Mouse (Mus musculus) MEL (cell line): Measurements from ENCODE around the gene Mpnd. TPM values are rescaled to one million over a fixed set of nuclear protein-coding genes. Genes with fewer than 3 reads are reported as not detected.
A peak's percentile ranks its signal among the peaks of the same experiment; 100 is the strongest.

Source experiments
- DNase-seq: peaks from one replicate; pipeline ENCODE4 v3.0.0; 2011; ENCODE audit warnings: low read depth, low spot score
- H3K27ac ChIP-seq: 2 replicates; pipeline ENCODE4 v1.5.1; 2012; ENCODE audit warnings: low read depth, mild to moderate bottlenecking, control low read depth, low read length, moderate library complexity; ENCODE audit not compliant: control insufficient read depth
- H3K27me3 ChIP-seq, 2 experiments: fragments of 150-350 bp in 1 of 2; sonication (generic) in 1 of 2; 2 replicates each; pipeline ENCODE4 v1.6.1; 2012; ENCODE audit warnings: low read length in 2 of 2, mild to moderate bottlenecking in 2 of 2, improper control_type of control experiment in 1 of 2, moderate library complexity in 1 of 2; ENCODE audit not compliant: insufficient read depth in 2 of 2, control insufficient read depth in 1 of 2
- H3K36me3 ChIP-seq, 2 experiments: 2 replicates each; pipeline ENCODE4 v1.6.1; 2012 to 2014; ENCODE audit warnings: low read length in 2 of 2, improper control_type of control experiment in 1 of 2, inconsistent platforms in 1 of 2, mild to moderate bottlenecking in 1 of 2; ENCODE audit not compliant: insufficient read depth in 2 of 2, control insufficient read depth in 1 of 2
- H3K4me1 ChIP-seq, 2 experiments: fragments of 150-350 bp in 1 of 2; sonication (generic) in 1 of 2; 2 replicates each; pipeline ENCODE4 v1.6.1; 2012; ENCODE audit warnings: low read length in 2 of 2, improper control_type of control experiment in 1 of 2, mild to moderate bottlenecking in 1 of 2; ENCODE audit not compliant: insufficient read depth in 2 of 2, control insufficient read depth in 1 of 2
- H3K4me3 ChIP-seq, 2 experiments: fragments of 150-350 bp in 1 of 2; sonication (generic) in 1 of 2; 2 replicates each; pipeline ENCODE4 v1.5.1; 2012; ENCODE audit warnings: low read depth in 2 of 2, low read length in 2 of 2, mild to moderate bottlenecking in 2 of 2, moderate library complexity in 2 of 2, control low read depth in 1 of 2, improper control_type of control experiment in 1 of 2; ENCODE audit not compliant: control insufficient read depth in 1 of 2, insufficient read depth in 1 of 2
- H3K79me2 ChIP-seq: 2 replicates; pipeline ENCODE4 v1.6.1; 2012; ENCODE audit warnings: mild to moderate bottlenecking, low read length, moderate library complexity; ENCODE audit not compliant: control insufficient read depth, poor library complexity, insufficient read depth
- H3K9ac ChIP-seq: 2 replicates; pipeline ENCODE4 v1.6.1; 2012; ENCODE audit warnings: low read depth, mild to moderate bottlenecking, control low read depth, low read length, moderate library complexity; ENCODE audit not compliant: control insufficient read depth, poor library complexity, severe bottlenecking
- H3K9me3 ChIP-seq: fragments of 150-350 bp; sonication (generic); replicated peaks from 2 replicates; pipeline ENCODE4 v1.6.1; 2012; ENCODE audit warnings: mild to moderate bottlenecking, low read length, improper control_type of control experiment, moderate library complexity; ENCODE audit not compliant: insufficient read depth
- BHLHE40 ChIP-seq: IDR thresholded peaks from 2 replicates; pipeline ENCODE4 v1.6.1; 2012; ENCODE audit warnings: low read depth, mild to moderate bottlenecking, inconsistent platforms, low read length, improper control_type of control experiment, borderline replicate concordance
- CHD1 ChIP-seq: IDR thresholded peaks from 2 replicates; pipeline ENCODE4 v1.6.1; 2012; ENCODE audit warnings: low read depth, mild to moderate bottlenecking, inconsistent platforms, low read length, improper control_type of control experiment
- CHD2 ChIP-seq: IDR thresholded peaks from 2 replicates; pipeline ENCODE4 v1.6.1; 2011; ENCODE audit warnings: low read length, improper control_type of control experiment
- CTCF ChIP-seq, 3 experiments: IDR thresholded peaks in 2 of 3; conservative IDR thresholded peaks in 1 of 3; 2 replicates each; pipeline ENCODE4 v1.5.1; 2011 to 2012; ENCODE audit warnings: low read length in 3 of 3, low read depth in 2 of 3, mild to moderate bottlenecking in 2 of 3, improper control_type of control experiment in 1 of 3, inconsistent platforms in 1 of 3, mixed read lengths in 1 of 3, moderate library complexity in 1 of 3; ENCODE audit not compliant: control insufficient read depth in 1 of 3, insufficient read depth in 1 of 3, poor library complexity in 1 of 3, severe bottlenecking in 1 of 3
- E2F4 ChIP-seq: IDR thresholded peaks from 2 replicates; pipeline ENCODE4 v1.6.1; 2011; ENCODE audit warnings: low read depth, low read length, improper control_type of control experiment, borderline replicate concordance
- ELF1 ChIP-seq: IDR thresholded peaks from 2 replicates; pipeline ENCODE4 v1.6.1; 2014; ENCODE audit warnings: low read depth, mild to moderate bottlenecking, inconsistent platforms, low read length, improper control_type of control experiment, moderate library complexity
- EP300 ChIP-seq, 2 experiments: IDR thresholded peaks; 2 replicates each; pipeline ENCODE4 v1.6.1; 2011; ENCODE audit warnings: improper control_type of control experiment in 2 of 2, low read length in 2 of 2, low read depth in 1 of 2, mild to moderate bottlenecking in 1 of 2
- ETS1 ChIP-seq: IDR thresholded peaks from 2 replicates; pipeline ENCODE4 v1.6.1; 2012; ENCODE audit warnings: low read depth, mild to moderate bottlenecking, inconsistent platforms, low read length, improper control_type of control experiment, moderate library complexity
- GABPA ChIP-seq: IDR thresholded peaks from 2 replicates; pipeline ENCODE4 v1.6.1; 2012; ENCODE audit warnings: low read depth, mild to moderate bottlenecking, inconsistent platforms, low read length, improper control_type of control experiment, moderate library complexity
- HCFC1 ChIP-seq: IDR thresholded peaks from 2 replicates; pipeline ENCODE4 v1.6.1; 2012; ENCODE audit warnings: low read depth, mild to moderate bottlenecking, inconsistent platforms, low read length, improper control_type of control experiment, moderate library complexity
- JUND ChIP-seq: IDR thresholded peaks from 2 replicates; pipeline ENCODE4 v1.6.1; 2011; ENCODE audit warnings: low read depth, mild to moderate bottlenecking, improper control_type of control experiment, low read length
- KAT2A ChIP-seq: conservative IDR thresholded peaks from 2 replicates; pipeline ENCODE4 v1.6.1; 2012; ENCODE audit warnings: low read depth, low read length, improper control_type of control experiment, inconsistent platforms
- MAFK ChIP-seq: IDR thresholded peaks from 2 replicates; pipeline ENCODE4 v1.6.1; 2011; ENCODE audit warnings: low read depth, mild to moderate bottlenecking, low read length, improper control_type of control experiment, borderline replicate concordance
- MAX ChIP-seq: IDR thresholded peaks from 2 replicates; pipeline ENCODE4 v1.6.1; 2011; ENCODE audit warnings: low read length, improper control_type of control experiment
- MAZ ChIP-seq: IDR thresholded peaks from 2 replicates; pipeline ENCODE4 v1.6.1; 2012; ENCODE audit warnings: low read depth, mild to moderate bottlenecking, inconsistent platforms, low read length, improper control_type of control experiment
- MEF2A ChIP-seq: IDR thresholded peaks from 2 replicates; pipeline ENCODE4 v1.6.1; 2014; ENCODE audit warnings: low read depth, mild to moderate bottlenecking, inconsistent platforms, low read length, improper control_type of control experiment; ENCODE audit not compliant: poor library complexity, insufficient replicate concordance, severe bottlenecking; ENCODE audit errors: extremely low read depth
- MXI1 ChIP-seq: IDR thresholded peaks from 2 replicates; pipeline ENCODE4 v1.6.1; 2011; ENCODE audit warnings: mild to moderate bottlenecking, low read depth, low read length, improper control_type of control experiment
- MYB ChIP-seq: IDR thresholded peaks from 2 replicates; pipeline ENCODE4 v1.6.1; 2011; ENCODE audit warnings: mild to moderate bottlenecking, low read depth, low read length, improper control_type of control experiment
- MYC ChIP-seq: IDR thresholded peaks from 2 replicates; pipeline ENCODE4 v1.6.1; 2011; ENCODE audit warnings: low read depth, mild to moderate bottlenecking, low read length, improper control_type of control experiment, moderate library complexity
- NELFE ChIP-seq: IDR thresholded peaks from 2 replicates; pipeline ENCODE4 v1.6.1; 2011; ENCODE audit warnings: low read depth, low read length, improper control_type of control experiment
- NRF1 ChIP-seq: IDR thresholded peaks from 2 replicates; pipeline ENCODE4 v1.6.1; 2014; ENCODE audit warnings: low read depth, mild to moderate bottlenecking, inconsistent platforms, low read length, improper control_type of control experiment, moderate library complexity; ENCODE audit not compliant: poor library complexity, insufficient read depth, severe bottlenecking
- POLR2A ChIP-seq, 2 experiments: IDR thresholded peaks; 2 replicates each; pipeline ENCODE4 v1.6.1; 2011 to 2012; ENCODE audit warnings: low read length in 2 of 2, mild to moderate bottlenecking in 2 of 2, control low read depth in 1 of 2, improper control_type of control experiment in 1 of 2, low read depth in 1 of 2, moderate library complexity in 1 of 2; ENCODE audit not compliant: control insufficient read depth in 1 of 2, insufficient read depth in 1 of 2, poor library complexity in 1 of 2
- POLR2AphosphoS2 ChIP-seq: IDR thresholded peaks from 2 replicates; pipeline ENCODE4 v1.6.1; 2011; ENCODE audit warnings: low read length, improper control_type of control experiment
- POLR2AphosphoS5 ChIP-seq: IDR thresholded peaks from 2 replicates; pipeline ENCODE4 v1.6.1; 2012; ENCODE audit warnings: low read depth, borderline replicate concordance, mild to moderate bottlenecking, inconsistent platforms, low read length, moderate library complexity, mixed read lengths
- RAD21 ChIP-seq: IDR thresholded peaks from 2 replicates; pipeline ENCODE4 v1.6.1; 2011; ENCODE audit warnings: mild to moderate bottlenecking, low read depth, low read length, improper control_type of control experiment
- RCOR1 ChIP-seq: IDR thresholded peaks from 2 replicates; pipeline ENCODE4 v1.6.1; 2012; ENCODE audit warnings: low read depth, mild to moderate bottlenecking, inconsistent platforms, low read length, improper control_type of control experiment
- SIN3A ChIP-seq: IDR thresholded peaks from 2 replicates; pipeline ENCODE4 v1.6.1; 2012; ENCODE audit warnings: low read length, improper control_type of control experiment, inconsistent platforms
- SMC3 ChIP-seq: IDR thresholded peaks from 2 replicates; pipeline ENCODE4 v1.6.1; 2011; ENCODE audit warnings: low read depth, low read length, improper control_type of control experiment
- TBP ChIP-seq: IDR thresholded peaks from 2 replicates; pipeline ENCODE4 v1.8.0; 2011; ENCODE audit warnings: low read depth, low read length, improper control_type of control experiment
- TCF12 ChIP-seq: IDR thresholded peaks from 2 replicates; pipeline ENCODE4 v1.6.1; 2014; ENCODE audit warnings: low read depth, mild to moderate bottlenecking, inconsistent platforms, low read length, improper control_type of control experiment, moderate library complexity
- USF1 ChIP-seq: IDR thresholded peaks from 2 replicates; pipeline ENCODE4 v1.6.1; 2014; ENCODE audit warnings: low read depth, mild to moderate bottlenecking, inconsistent platforms, low read length, improper control_type of control experiment, moderate library complexity
- USF2 ChIP-seq, 2 experiments: IDR thresholded peaks; 2 replicates each; pipeline ENCODE4 v1.6.1; 2011 to 2012; ENCODE audit warnings: improper control_type of control experiment in 2 of 2, low read length in 2 of 2, borderline replicate concordance in 1 of 2, inconsistent platforms in 1 of 2, low read depth in 1 of 2, mild to moderate bottlenecking in 1 of 2; ENCODE audit not compliant: insufficient read depth in 1 of 2
- ZKSCAN1 ChIP-seq: IDR thresholded peaks from 2 replicates; pipeline ENCODE4 v1.6.1; 2012; ENCODE audit warnings: low read depth, mild to moderate bottlenecking, inconsistent platforms, low read length, improper control_type of control experiment, moderate library complexity
- ZMIZ1 ChIP-seq: IDR thresholded peaks from 2 replicates; pipeline ENCODE4 v1.6.1; 2012; ENCODE audit warnings: low read depth, mild to moderate bottlenecking, inconsistent platforms, low read length, improper control_type of control experiment, moderate library complexity
- ZNF384 ChIP-seq: IDR thresholded peaks from 2 replicates; pipeline ENCODE4 v1.6.1; 2012; ENCODE audit warnings: low read depth, mild to moderate bottlenecking, inconsistent platforms, low read length, improper control_type of control experiment
- polyA plus RNA-seq, 2 experiments: library from polyadenylated mRNA; stranded (reverse) in 1 of 2; unstranded in 1 of 2; fragments of >175 nt in 1 of 2; fragments of >200 nt in 1 of 2; gene quantifications; 2 replicates each; pipeline versions ENCODE4 v1.2.1 to v1.2.4; 2012; ENCODE audit warnings: low replicate concordance in 2 of 2, low read depth in 1 of 2; ENCODE audit not compliant: insufficient read length in 2 of 2, insufficient read depth in 1 of 2, missing spikeins in 1 of 2
- total RNA-seq: library from RNA; depleted of rRNA; stranded (reverse); fragments of 300-350 nt; gene quantifications from 2 replicates; pipeline ENCODE4 v1.2.3, GENCODE M21; 2012

The Mpnd gene
- total and polyA plus RNA-seq, 3 experiments: 3.9 to 18.3 TPM; not detected in 1

DNA sequence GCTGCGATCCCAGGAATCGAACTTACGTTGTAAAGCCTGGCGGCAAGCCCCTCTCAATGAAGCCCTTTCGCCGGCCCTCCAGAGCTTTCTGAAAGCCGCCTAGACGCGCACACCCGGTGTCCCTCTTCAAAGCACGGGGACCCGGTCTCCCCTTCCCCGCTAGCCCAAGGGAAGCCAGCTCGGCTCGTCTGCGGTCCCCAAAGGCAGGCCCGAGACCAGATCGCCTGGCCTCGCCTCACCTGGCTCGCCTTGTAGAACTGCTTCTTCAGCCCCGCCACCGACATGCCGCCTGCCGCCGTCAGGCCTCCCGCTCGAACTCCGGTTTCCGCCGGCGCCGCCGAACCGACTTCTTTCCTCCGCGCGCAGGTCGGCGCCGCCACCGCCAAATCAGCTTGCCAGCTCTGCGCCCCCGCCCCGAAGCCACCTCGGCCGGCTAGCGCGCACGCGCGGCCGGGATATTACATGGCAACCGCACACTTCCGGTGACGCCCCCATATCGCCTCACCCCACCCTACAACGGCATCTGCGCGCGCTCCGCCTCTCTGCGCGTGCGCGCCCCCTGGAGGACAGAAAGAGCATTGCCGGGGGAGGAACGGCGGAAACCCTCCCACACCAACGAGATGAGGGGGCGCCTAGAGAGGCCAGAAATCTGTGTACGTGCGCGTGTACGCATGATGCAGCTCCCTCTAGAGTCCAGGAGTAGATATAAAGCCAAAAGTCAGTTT is 30.8 kb downstream of the Mpnd start, which contains the start of gene Sh3gl1:
TSS of gene Sh3gl1 (minus strand) at position 460 of the 725 bp plus-strand sequence.
- Histone ChIP-seq H3K9me3 (no peaks in the 10 kb centered on the region), H3K9ac (peak within 1 kb of the TSS; percentile 88), H3K27ac (peak within 1 kb of the TSS; percentile 72), H3K79me2 (peaks cover 59% of the 10 kb centered on the region), H3K27me3 (no peaks in the 10 kb centered on the region), H3K36me3 (peaks cover 0 to 44% of the 10 kb centered on the region in 2 experiments; a peak in 2 of 4 replicates), H3K4me3 (peak within 1 kb of the TSS; percentile 80 to 84), H3K4me1 (peaks cover 15 to 35% of the 10 kb centered on the region in 2 experiments)
- DNase-seq: peak; percentile 99
- TF ChIP-seq CHD1 (no peak), SMC3 (no peak), CHD2 (0 out of 2 replicates have a peak, but pooled peaks have one; percentile 27), RCOR1 (peak; percentile 75), GABPA (peak; percentile 78; the same call in 1 of the 2 replicates), ETS1 (peak; percentile 75), POLR2AphosphoS2 (peak; percentile 87), CTCF (IDR thresholded peaks at IDR 0.05 in 2 of 3, conservative IDR thresholded peaks at IDR 0.05 in 1 of 3; ENCODE audit: control insufficient read depth in 1 of 3, insufficient read depth in 1 of 3, low read depth in 2 of 3, low read length in 3 of 3, poor library complexity in 1 of 3, severe bottlenecking in 1 of 3) (peak; percentile 89 to 99 (median 93)), NELFE (peak; percentile 92), RAD21 (no peak), MXI1 (peak; percentile 93), BHLHE40 (peak; percentile 52; the same call in 1 of the 2 replicates), ELF1 (peak; percentile 90), POLR2AphosphoS5 (no peak), TCF12 (peak; percentile 72), NRF1 (peak; percentile 91), MAX (peak; percentile 80; the same call in 1 of the 2 replicates), ZNF384 (no peak), ZKSCAN1 (no peak), MEF2A (no peak), TBP (peak; percentile 89), USF2 (IDR thresholded peaks at IDR 0.05; ENCODE audit: borderline replicate concordance in 1 of 2, insufficient read depth in 1 of 2, low read depth in 1 of 2, low read length in 2 of 2) (no peak), MAZ (0 out of 2 replicates have a peak, but pooled peaks have one; percentile 79), MYB (0 out of 2 replicates have a peak, but pooled peaks have one; percentile 44), EP300 (IDR thresholded peaks at IDR 0.05; ENCODE audit: low read depth in 1 of 2, low read length in 2 of 2) (peak in 1 of 2 experiments; percentile 75; a peak in 2 of 4 replicates), POLR2A (IDR thresholded peaks at IDR 0.05; ENCODE audit: control insufficient read depth in 1 of 2, insufficient read depth in 1 of 2, low read depth in 1 of 2, low read length in 2 of 2, poor library complexity in 1 of 2) (peak; percentile 74 to 92; a peak in 3 of 4 replicates), HCFC1 (peak; percentile 93), USF1 (no peak), SIN3A (peak; percentile 93; the same call in 1 of the 2 replicates), JUND (no peak), MYC (peak; percentile 97), MAFK (no peak), E2F4 (0 out of 2 replicates have a peak, but pooled peaks have one; percentile 75), KAT2A (peak; percentile 66; the same call in 1 of the 2 replicates), ZMIZ1 (peak; percentile 76; the same call in 1 of the 2 replicates)
